Mouse (Mus musculus): Measurements from ENCODE around the gene Il6st. TPM values are rescaled to one million over a fixed set of nuclear protein-coding genes. Genes with fewer than 3 reads are reported as not detected.
A peak's percentile ranks its signal among the peaks of the same experiment; 100 is the strongest.
"Not testable (repeated sequence)": the region's sequence is repeated elsewhere in the genome, so short reads cannot be mapped to it uniquely, and the experiment has no call there.

Il6st gene
- 22.8 and 24.5 TPM in 2 replicates for polyA plus RNA-seq (2016; fragmentation: Nextera tagmentation; extraction: Ambion mirVana)

DNA sequence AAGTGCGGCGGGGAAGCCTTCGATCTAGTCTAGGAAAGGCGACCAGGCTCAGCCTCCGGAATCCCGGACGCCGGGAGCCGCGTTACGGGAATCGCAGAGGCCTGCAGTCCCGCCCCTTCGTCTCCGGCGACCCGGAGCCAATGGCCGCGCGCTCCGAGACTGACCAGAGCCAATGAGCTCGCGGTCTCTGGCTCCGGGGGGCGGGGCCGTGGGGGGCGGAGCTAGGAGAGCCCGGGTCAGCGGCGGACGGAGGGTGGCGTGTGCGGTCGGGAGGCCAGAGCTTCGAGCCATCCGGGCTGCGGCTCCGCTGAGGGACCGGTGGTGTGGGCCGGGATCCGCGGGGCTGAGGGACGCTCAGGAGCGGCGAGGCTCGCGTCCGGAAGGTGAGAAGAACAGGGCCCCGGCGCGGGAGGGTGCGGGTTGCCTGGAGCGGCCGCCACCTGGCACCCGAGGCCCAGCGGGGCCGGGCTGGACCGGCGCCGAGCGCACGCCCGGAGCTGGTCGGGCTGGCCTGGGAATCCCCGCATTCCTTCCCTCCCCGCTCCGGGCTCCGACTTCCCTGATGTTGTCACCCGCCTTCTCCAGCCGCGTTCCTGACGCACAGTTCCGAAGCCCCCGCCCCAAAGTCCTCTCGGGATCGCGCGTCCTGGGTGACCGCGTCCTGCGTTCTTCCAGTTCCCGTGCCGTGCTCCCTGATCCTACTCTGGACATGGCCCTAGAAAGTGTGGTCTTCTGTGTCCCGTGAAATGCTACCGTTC lies at the start of gene Il6st:
Gene Il6st (plus strand): TSS at position 203 of the 758 bp plus-strand sequence.
- under 1% methylated on average over 82 of the region's 85 CpGs for WGBS
- Histone ChIP-seq H3K27me3 (ENCODE audit: insufficient read depth, poor library complexity, severe bottlenecking) (peaks cover 4% of the 10 kb centered on the region; the same call in 1 of the 2 replicates), H3K4me3 (peak within 1 kb of the TSS; percentile 85)

GRCm38 (mm10) chr13:112415896-112416295 lies 48.0 kb upstream of the Il6st start:
- DNase-seq (ENCODE audit: low spot score), result no peak
- H3K27ac ChIP-seq, result peak overlapping the region; percentile 78
- no peaks in the 10 kb centered on the region for H3K9me3 ChIP-seq
- no peaks in the 10 kb centered on the region for H3K36me3 ChIP-seq
- H3K4me3 ChIP-seq, result no peak overlapping the region
- H3K27me3 ChIP-seq (ENCODE audit: insufficient read depth, poor library complexity, severe bottlenecking), result no peaks in the 10 kb centered on the region
- H3K4me1 ChIP-seq (replicated peaks), result peaks cover 23% of the 10 kb centered on the region
- WGBS, result 65% methylated on average over 6 of the region's 6 CpGs

More for the DNA sequence above, at the start of gene Il6st:
- H3K36me3 ChIP-seq, result no peaks in the 10 kb centered on the region
- peak; percentile 97 for DNase-seq (ENCODE audit: low spot score)
- H3K27ac ChIP-seq, result peak within 1 kb of the TSS; percentile 95
- H3K9me3 ChIP-seq, result no peaks in the 10 kb centered on the region
- peaks cover 27% of the 10 kb centered on the region for H3K4me1 ChIP-seq (replicated peaks)

DNA sequence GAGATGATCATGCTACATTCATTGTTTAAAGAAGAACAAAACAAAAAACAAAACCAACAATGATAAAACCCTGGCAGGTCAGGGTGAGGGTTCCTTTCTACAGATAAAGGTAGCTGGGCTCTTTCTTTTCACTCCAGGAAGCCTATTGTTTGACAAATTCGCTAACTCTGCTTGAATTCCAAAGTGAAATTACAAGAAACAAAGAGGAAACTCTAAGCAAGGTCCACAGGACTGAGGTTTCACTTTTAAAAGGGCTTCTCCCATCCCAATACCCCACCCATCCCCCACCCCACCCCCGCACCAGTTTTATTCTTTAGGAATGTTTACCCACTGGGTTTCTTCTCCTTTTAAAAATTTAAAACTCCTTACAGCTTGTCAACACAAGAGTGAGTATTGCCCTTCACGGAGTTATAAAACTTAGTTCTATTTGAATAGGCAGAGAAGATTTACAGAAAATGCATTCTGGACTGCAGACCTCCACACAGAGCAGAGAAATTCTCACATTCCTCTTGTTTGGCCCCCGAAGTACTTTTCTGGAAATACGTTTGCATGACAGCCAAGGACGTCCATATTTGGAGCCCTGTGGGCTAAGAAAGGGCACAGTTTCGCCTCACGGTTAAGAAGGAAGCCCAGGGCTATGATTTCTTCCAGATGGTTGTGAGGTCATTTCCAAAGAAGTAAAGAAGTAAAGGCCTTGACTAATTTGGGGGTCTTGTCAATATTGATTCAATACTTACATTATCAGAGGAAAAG lies 47.3 kb upstream of the Il6st start:
- 12% methylated on average over 8 of the region's 8 CpGs for WGBS
- peaks cover 23% of the 10 kb centered on the region for H3K4me1 ChIP-seq (replicated peaks)
- peak; percentile 37 for DNase-seq (ENCODE audit: low spot score)
- H3K4me3 ChIP-seq, result no peak overlapping the region
- no peaks in the 10 kb centered on the region for H3K9me3 ChIP-seq
- no peaks in the 10 kb centered on the region for H3K36me3 ChIP-seq
- H3K27ac ChIP-seq, result peak overlapping the region; percentile 78
- H3K27me3 ChIP-seq (ENCODE audit: insufficient read depth, poor library complexity, severe bottlenecking), result no peaks in the 10 kb centered on the region

- WGBS, result 18% methylated on average over 4 of the region's 4 CpGs
- peak; percentile 57 for DNase-seq (ENCODE audit: low spot score)
- peak overlapping the region; percentile 78; the same call in 1 of the 2 replicates for H3K27ac ChIP-seq
- no peaks in the 10 kb centered on the region for H3K27me3 ChIP-seq (ENCODE audit: insufficient read depth, poor library complexity, severe bottlenecking)
- no peak overlapping the region for H3K4me3 ChIP-seq
- peaks cover 23% of the 10 kb centered on the region for H3K4me1 ChIP-seq (replicated peaks)
- H3K9me3 ChIP-seq, result no peaks in the 10 kb centered on the region
- no peaks in the 10 kb centered on the region for H3K36me3 ChIP-seq
These were observed 46.7 kb upstream of the Il6st start for GRCm38 (mm10) chr13:112417163-112417523.

GRCm38 (mm10) chr13:112417861-112418423 lies 45.9 kb upstream of the Il6st start:
- no peak for DNase-seq (ENCODE audit: low spot score)

GRCm38 (mm10) chr13:112418595-112418994 lies 45.3 kb upstream of the Il6st start:
- 92% methylated on average over 4 of the region's 4 CpGs for WGBS
- no peak for DNase-seq (ENCODE audit: low spot score)
- Histone ChIP-seq H3K4me1 (replicated peaks) (peaks cover 18% of the 10 kb centered on the region), H3K27me3 (ENCODE audit: insufficient read depth, poor library complexity, severe bottlenecking) (no peaks in the 10 kb centered on the region), H3K4me3 (no peak overlapping the region), H3K9me3 (no peaks in the 10 kb centered on the region), H3K27ac (no peak overlapping the region), H3K36me3 (no peaks in the 10 kb centered on the region)

More at GRCm38 (mm10) chr13:112417861-112418423, 45.9 kb upstream of the Il6st start:
- H3K36me3 ChIP-seq, result no peaks in the 10 kb centered on the region
- peaks cover 19% of the 10 kb centered on the region for H3K4me1 ChIP-seq (replicated peaks)
- no peak overlapping the region for H3K27ac ChIP-seq
- no peaks in the 10 kb centered on the region for H3K27me3 ChIP-seq (ENCODE audit: insufficient read depth, poor library complexity, severe bottlenecking)
- H3K4me3 ChIP-seq, result no peak overlapping the region
- WGBS, result 74% methylated on average over 2 of the region's 2 CpGs
- H3K9me3 ChIP-seq, result no peaks in the 10 kb centered on the region

DNA sequence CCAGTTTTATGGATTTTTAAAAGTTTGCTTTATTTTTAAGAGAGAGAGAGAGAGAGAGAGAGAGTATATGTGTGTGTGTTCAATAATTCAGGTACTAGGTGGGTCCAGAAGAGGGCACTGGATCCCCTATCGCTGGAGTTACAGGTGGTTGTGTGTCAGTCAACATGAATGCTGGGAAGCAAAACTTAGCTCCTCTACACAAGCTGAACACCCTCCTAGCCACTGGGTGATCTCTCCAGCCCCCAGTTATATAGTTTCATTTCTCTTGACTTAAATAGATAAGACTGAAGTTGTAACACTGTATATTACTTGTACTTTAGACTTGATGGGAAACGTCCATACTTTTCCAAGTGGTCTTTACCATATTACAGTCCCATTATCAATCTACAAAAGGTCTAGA lies 39.7 kb upstream of the Il6st start:
- Histone ChIP-seq H3K36me3 (no peaks in the 10 kb centered on the region), H3K4me1 (replicated peaks) (peaks cover 9% of the 10 kb centered on the region), H3K27me3 (ENCODE audit: insufficient read depth, poor library complexity, severe bottlenecking) (no peaks in the 10 kb centered on the region), H3K27ac (no peak overlapping the region), H3K4me3 (no peak overlapping the region), H3K9me3 (0 out of 2 replicates have a peak, but pooled peaks cover 3% of the 10 kb centered on the region)
- no peak for DNase-seq (ENCODE audit: low spot score)
- 87% methylated on average over 2 of the region's 2 CpGs for WGBS

GRCm38 (mm10) chr13:112424635-112425034 lies 39.2 kb upstream of the Il6st start:
- H3K4me1 ChIP-seq (replicated peaks), result peaks cover 9% of the 10 kb centered on the region
- H3K36me3 ChIP-seq, result no peaks in the 10 kb centered on the region
- 0 out of 2 replicates have a peak, but pooled peaks cover 3% of the 10 kb centered on the region for H3K9me3 ChIP-seq
- 91% methylated on average over 7 of the region's 7 CpGs for WGBS
- no peak for DNase-seq (ENCODE audit: low spot score)
- no peak overlapping the region for H3K4me3 ChIP-seq
- H3K27me3 ChIP-seq (ENCODE audit: insufficient read depth, poor library complexity, severe bottlenecking), result no peaks in the 10 kb centered on the region
- H3K27ac ChIP-seq, result no peak overlapping the region

DNA sequence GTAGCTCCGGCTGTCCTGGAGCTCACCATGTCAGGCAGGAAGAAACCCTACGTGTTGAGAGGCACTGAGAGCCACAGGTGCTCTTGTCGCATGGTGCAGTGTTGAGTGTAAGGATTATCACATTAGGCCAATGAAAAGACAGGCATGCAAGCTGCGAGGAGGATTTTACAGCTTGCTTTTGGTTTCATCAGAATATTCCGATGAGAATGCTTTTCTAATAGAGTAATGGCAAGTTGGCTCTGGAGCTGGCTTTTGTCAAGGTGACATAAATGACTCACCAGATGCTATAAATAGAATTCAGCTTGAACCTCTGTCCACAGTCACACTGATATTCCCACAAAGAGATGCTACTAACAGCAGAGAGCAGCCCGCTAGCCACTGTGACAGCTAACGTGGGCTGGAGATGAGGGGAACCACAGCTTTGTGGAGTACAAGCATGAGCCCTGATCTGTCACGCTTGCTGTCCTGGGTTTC lies 38.7 kb upstream of the Il6st start:
- Histone ChIP-seq H3K27ac (no peak overlapping the region), H3K4me3 (no peak overlapping the region), H3K27me3 (ENCODE audit: insufficient read depth, poor library complexity, severe bottlenecking) (no peaks in the 10 kb centered on the region), H3K36me3 (no peaks in the 10 kb centered on the region), H3K4me1 (replicated peaks) (peaks cover 9% of the 10 kb centered on the region), H3K9me3 (0 out of 2 replicates have a peak, but pooled peaks cover 3% of the 10 kb centered on the region)
- no peak for DNase-seq (ENCODE audit: low spot score)
- 72% methylated on average over 8 of the region's 8 CpGs for WGBS

DNA sequence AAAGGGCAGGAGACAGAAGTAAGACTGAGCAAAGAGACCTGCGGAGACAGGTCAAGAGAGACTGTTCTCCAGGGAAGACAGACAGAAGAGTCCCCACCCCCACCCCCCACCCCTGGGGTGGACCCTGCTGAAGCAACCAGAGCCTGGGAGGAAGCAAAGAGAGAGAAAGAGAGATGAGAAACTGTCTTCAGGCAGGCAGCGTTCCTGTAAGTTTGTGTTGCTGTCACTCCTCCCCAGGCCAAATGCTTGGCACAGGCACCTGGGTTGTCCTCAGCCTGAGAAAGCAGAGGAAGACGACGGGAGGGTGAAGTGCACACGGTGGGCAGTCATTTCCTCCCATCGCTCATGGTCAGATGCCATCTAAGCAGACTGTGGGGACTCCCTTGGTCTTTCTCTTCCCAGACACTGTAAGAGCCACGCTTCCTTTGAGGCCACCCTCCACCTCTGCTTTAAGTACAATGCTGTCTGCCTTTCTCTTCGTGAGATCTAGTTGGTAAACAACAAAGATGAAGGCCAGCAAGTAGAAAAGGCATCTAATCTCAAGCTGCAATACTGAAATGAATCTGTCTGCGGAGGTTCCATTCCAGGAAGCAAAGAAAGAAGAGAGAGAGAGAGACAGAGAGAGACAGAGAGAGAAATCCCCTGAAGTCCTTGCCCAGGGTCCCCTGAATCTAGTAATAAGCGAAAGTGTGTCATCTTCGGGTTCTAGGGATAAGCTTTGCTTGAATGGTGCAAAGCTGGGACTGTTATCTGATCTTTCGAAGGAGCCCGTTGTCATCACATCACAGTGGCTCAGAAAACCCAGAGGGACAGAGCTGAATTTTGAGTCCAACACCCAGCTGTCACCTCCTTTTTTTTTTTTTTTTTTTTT lies 37.4 kb upstream of the Il6st start:
- 68% methylated on average over 13 of the region's 13 CpGs for WGBS
- Histone ChIP-seq H3K27me3 (ENCODE audit: insufficient read depth, poor library complexity, severe bottlenecking) (no peaks in the 10 kb centered on the region), H3K4me1 (replicated peaks) (peaks cover 9% of the 10 kb centered on the region), H3K9me3 (0 out of 2 replicates have a peak, but pooled peaks cover 3% of the 10 kb centered on the region), H3K36me3 (no peaks in the 10 kb centered on the region), H3K27ac (peak overlapping the region; percentile 31; the same call in 1 of the 2 replicates), H3K4me3 (no peak overlapping the region)
- DNase-seq (ENCODE audit: low spot score), result no peak

- not testable (repeated sequence) for H3K4me3 ChIP-seq; H3K4me1 ChIP-seq (replicated peaks); H3K27me3 ChIP-seq (ENCODE audit: insufficient read depth, poor library complexity, severe bottlenecking); H3K36me3 ChIP-seq; DNase-seq (ENCODE audit: low spot score); H3K27ac ChIP-seq; H3K9me3 ChIP-seq
- 93% methylated on average over 4 of the region's 4 CpGs for WGBS
These were observed 36.8 kb upstream of the Il6st start for GRCm38 (mm10) chr13:112427136-112427470.

DNA sequence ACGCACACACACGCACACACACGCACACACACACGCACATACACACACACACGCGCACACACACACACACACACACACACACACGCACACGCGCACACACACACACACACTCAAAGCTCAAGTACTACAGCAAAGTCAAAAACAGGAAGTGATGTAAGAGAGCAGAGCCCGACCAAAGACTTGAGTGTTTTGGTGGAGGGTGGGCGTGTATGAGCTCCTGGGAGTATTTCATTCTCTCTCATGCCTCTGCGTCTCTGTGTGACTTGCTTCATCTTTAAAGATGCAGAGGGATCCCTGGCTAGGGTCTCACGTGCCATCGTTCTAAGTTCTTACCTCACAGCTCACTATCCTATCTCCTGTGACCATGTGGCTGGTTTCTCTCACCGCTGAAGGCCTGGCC lies 36.3 kb upstream of the Il6st start:
- no peak for DNase-seq (ENCODE audit: low spot score)
- 0 out of 2 replicates have a peak, but pooled peaks cover 3% of the 10 kb centered on the region for H3K9me3 ChIP-seq
- 89% methylated on average over 15 of the region's 15 CpGs for WGBS
- no peak overlapping the region for H3K27ac ChIP-seq
- peaks cover 9% of the 10 kb centered on the region for H3K4me1 ChIP-seq (replicated peaks)
- no peaks in the 10 kb centered on the region for H3K36me3 ChIP-seq
- H3K27me3 ChIP-seq (ENCODE audit: insufficient read depth, poor library complexity, severe bottlenecking), result no peaks in the 10 kb centered on the region
- H3K4me3 ChIP-seq, result no peak overlapping the region
